Mouse (Mus musculus): ENCODE results near the gene Lrriq1. TPM values are rescaled to one million over a fixed set of nuclear protein-coding genes. Genes with fewer than 3 reads are reported as not detected.

Lrriq1 gene
- total RNA-seq, 2 experiments from 2014 or later = not detected

GRCm38 (mm10) chr10:103029132-103029729 lies 206.9 kb downstream of the Lrriq1 start:
- DNase-seq = no peak
- intact Hi-C loops (cut with DNase I) = no loop called here

DNA sequence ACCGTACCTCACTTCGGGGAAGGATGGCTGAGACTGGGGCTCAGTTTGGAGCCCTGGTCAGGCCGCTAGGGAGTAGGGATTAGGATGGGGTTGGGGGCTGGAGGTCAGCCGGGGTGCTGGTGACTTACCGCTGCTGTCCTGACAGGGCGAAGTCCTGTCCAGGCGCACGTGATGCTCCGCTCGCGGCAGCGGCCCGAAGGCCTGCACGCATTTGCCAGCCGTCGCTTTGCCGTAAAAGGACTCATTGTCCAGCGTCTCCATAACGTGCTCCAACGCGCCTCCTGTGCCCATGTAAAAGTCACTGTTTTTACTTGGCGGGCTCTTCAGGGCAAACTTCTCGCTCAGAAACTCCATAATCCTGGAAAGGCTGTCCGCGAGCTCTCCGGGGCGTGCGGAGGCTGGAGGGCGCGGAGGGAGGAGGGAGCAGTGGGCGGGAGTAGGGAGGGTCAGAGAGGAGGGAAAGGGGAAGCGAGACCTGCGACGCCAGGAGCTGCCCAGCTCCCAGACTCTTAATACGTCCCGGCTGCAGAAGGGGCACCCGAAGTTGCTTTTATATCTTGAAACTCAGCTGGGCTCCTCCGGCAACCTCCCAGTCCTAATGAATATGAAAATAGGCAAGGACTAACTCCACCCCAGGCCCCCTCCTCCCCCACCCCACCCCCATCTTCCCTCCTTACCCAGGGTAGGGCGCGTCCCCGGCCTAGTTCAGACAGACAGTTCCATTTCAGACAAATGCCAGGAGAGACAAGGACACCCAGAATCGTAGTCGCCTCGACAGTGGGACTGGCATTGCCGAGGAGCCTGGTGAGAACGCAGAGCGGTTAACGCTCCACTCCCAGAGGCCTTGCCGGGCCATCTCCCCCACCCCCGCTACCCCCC lies 207.6 kb downstream of the Lrriq1 start:
- no peak for DNase-seq
- intact Hi-C loops (cut with DNase I) = no loop called here

GRCm38 (mm10) chr10:103027931-103028252 lies 208.2 kb downstream of the Lrriq1 start:
- DNase-seq = no peak
- intact Hi-C loops (cut with DNase I) = no loop called here

DNA sequence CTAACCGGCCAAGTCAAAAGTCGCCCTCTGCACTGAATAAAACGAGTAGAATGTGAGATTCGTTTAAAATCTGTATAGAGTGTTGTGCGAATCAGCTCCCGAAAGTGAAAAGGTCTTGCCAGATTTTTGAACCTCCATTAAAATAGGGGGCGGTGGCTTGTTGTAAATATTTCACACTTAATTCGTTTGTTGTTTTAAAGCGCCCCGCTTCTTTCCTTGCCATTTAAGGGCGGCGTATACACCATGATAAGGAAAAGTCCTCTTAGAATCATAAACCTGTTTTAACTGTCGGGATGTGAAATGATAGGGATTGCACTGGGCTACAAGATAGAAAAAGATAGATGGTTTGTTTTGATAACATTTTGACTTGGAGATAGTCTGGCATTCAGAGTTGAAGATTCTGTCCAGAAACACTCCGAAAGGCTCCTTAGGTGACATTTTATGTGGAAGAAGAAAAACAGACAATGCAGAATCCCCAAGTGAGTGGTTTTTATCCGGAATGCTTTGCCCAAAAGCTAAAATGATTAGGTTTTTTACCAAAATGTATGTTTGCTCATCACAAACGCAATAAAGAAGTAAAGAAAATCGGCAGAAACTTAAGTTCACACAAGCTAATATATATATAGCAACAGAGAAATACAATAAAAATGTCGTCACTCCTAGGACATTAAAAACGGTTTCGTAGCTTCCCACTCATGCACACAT lies 208.7 kb downstream of the Lrriq1 start:
- intact Hi-C loops (cut with DNase I) = no loop called here
- DNase-seq = no peak

DNA sequence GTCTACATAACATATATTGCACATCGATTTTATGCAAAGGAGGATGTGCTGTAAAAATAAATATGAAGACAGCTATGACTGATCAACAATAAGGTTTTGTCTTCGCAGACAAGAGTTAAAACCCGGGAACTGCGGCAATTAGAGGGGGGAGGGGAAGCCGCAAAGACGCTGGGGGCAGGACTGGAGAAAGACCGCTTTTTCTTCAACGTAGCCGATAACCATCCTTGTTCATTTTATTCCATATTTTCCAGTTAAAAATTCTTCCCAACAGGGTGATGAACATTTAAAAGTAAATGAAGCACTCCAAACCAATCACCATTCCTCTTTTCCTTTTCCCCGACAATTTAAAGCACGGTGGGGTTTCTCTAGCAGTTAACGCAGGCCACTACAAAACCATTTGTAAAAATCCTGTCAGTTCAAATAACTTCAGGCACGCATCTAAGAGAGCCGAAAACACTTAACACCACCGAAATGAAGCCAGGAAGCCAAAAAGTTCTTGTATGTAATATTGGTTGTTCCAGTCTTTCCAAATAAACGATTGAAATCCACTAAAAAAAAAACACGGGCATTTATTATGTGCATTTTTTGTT lies 209.4 kb downstream of the Lrriq1 start:
- intact Hi-C loops (cut with DNase I) = no loop called here
- DNase-seq = no peak

DNA sequence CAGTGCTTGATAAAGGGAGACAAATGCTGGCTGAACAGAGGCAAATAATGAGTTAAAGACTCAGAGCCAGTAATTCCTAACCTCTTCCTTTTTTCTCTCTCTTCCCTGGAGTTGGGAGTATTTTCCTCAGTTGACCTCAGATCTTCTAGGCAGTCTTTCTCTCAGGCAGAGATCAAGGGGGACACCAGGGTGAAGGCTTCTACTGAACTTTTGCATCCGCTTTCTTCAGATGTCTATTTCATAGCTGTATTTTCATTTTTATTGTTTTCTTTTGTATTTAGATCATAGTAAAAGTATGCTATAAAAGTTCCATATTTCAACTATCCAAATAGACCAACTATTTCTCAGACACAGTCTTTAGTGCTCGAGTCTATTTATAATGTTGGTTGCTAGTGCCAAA lies 233.6 kb downstream of the Lrriq1 start:
- no peak for DNase-seq

GRCm38 (mm10) chr10:103000902-103001301 lies 235.2 kb downstream of the Lrriq1 start:
- intact Hi-C loops (cut with DNase I) = no loop called here
- no peak for DNase-seq

More for the DNA sequence above, 233.6 kb downstream of the Lrriq1 start:
- intact Hi-C loops (cut with DNase I) = no loop called here

- intact Hi-C loops (cut with DNase I) = no loop called here
- no peak for DNase-seq
Observed at GRCm38 (mm10) chr10:102999584-102999983, 236.5 kb downstream of the Lrriq1 start.

Other genes with a start within 250 kb of the Lrriq1 start
- not detected for gene Alx1, start 206.1 kb downstream of the Lrriq1 start, total RNA-seq (2021)
- under 1 TPM; 0.31 to 0.38 TPM for gene Slc6a15, start 131.5 kb upstream of the Lrriq1 start, total RNA-seq (2021)